Mouse (Mus musculus) urinary bladder, postnatal 14 days (tissue): ENCODE measurements around the gene Akt2.
A peak's percentile ranks its signal among the peaks of the same experiment; 100 is the strongest.

Experiments used
- DNase-seq: peaks from one replicate; pipeline ENCODE4 v3.0.0; 2021; ENCODE audit warnings: low spot score

Gene Akt2

GRCm38 (mm10) chr7:27591266-27592216 is at the start of gene Akt2:
TSS of gene Akt2 (plus strand) at chr7:27591552.
- peak; percentile 90 for DNase-seq

GRCm38 (mm10) chr7:27541922-27542321 is 49.4 kb upstream of the Akt2 start:
- DNase-seq: no peak

GRCm38 (mm10) chr7:27542392-27543033 is 48.8 kb upstream of the Akt2 start:
- DNase-seq: peak; percentile 73

GRCm38 (mm10) chr7:27543065-27543464 is 48.3 kb upstream of the Akt2 start:
- no peak for DNase-seq

GRCm38 (mm10) chr7:27543851-27544250 is 47.5 kb upstream of the Akt2 start:
- DNase-seq: no peak

- DNase-seq: no peak
Measured at GRCm38 (mm10) chr7:27544675-27545370, 46.5 kb upstream of the Akt2 start.

GRCm38 (mm10) chr7:27549597-27549996 is 41.8 kb upstream of the Akt2 start:
- no peak for DNase-seq

- no peak for DNase-seq
Measured at GRCm38 (mm10) chr7:27552070-27552469, 39.3 kb upstream of the Akt2 start.

- DNase-seq: peak; percentile 96
Measured at GRCm38 (mm10) chr7:27552931-27553513, 38.3 kb upstream of the Akt2 start, which contains the start of the genes Pld3 and 2310022A10Rik. TSS of gene Pld3 (minus strand) at chr7:27553218. TSS of gene 2310022A10Rik (plus strand) at chr7:27553233.

- no peak for DNase-seq
Measured at GRCm38 (mm10) chr7:27560291-27560887, 31.0 kb upstream of the Akt2 start.

GRCm38 (mm10) chr7:27560978-27561377 is 30.4 kb upstream of the Akt2 start:
- DNase-seq: no peak

GRCm38 (mm10) chr7:27569580-27570224 is 21.6 kb upstream of the Akt2 start:
- DNase-seq: peak; percentile 78

GRCm38 (mm10) chr7:27572133-27572532 is 19.2 kb upstream of the Akt2 start:
- no peak for DNase-seq

- DNase-seq: no peak
Measured at GRCm38 (mm10) chr7:27574124-27574880, 17.1 kb upstream of the Akt2 start.

GRCm38 (mm10) chr7:27576914-27577313 is 14.4 kb upstream of the Akt2 start:
- DNase-seq: peak; percentile 39

GRCm38 (mm10) chr7:27577589-27577988 is 13.8 kb upstream of the Akt2 start:
- no peak for DNase-seq

GRCm38 (mm10) chr7:27578465-27578864 is 12.9 kb upstream of the Akt2 start:
- DNase-seq: no peak

GRCm38 (mm10) chr7:27580380-27581174 is 10.8 kb upstream of the Akt2 start:
- DNase-seq: no peak

- DNase-seq: no peak
Measured at GRCm38 (mm10) chr7:27586861-27587260, 4.5 kb upstream of the Akt2 start.
